Comparison of ENCODE assay signal across 23 mouse cellular contexts in the genomic region with DNA sequence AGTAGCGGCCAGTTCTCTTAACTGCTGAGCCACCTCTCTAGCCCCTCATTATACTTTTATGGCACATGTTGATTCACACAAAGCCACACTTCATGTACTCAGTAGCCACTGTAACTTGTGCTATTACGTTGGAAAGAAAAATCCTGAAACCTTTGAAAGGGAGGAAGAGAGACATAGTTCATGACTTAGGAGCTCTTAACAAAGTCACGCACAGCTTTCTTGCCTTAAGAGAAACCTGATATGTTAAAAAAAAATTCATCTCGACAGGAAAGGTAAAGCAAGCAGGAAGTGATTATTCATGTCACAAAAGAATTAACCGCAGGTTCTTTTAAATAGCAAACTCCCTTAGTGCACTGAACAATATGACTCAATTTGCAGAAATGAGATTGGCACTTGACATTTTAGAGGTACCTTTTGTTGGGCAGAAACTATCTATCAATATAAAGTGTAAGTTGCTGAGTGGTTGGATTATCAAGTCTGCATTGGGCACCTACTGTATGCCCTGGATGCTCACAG. TPM values are rescaled to one million over a fixed set of nuclear protein-coding genes. Genes with fewer than 3 reads are reported as not detected.
DNase-seq lines count a peak whose midpoint lies in the region; ATAC-seq and TF ChIP-seq lines count a peak whose summit lies in the region.
"Had no signal": no experiment of that assay in that cellular context is flagged by ENCODE, and none has a peak within 500 bp of the region (broad histone marks: within the 10 kb centered on the region; RNA-seq: fewer than 3 reads in every experiment).

No protein-coding gene starts in this region.

- H3K36me3 ChIP-seq in MEL (ENCODE audit: control insufficient read depth in 1 of 2, insufficient read depth in 2 of 2, low read length in 2 of 2) = peaks cover 0 to 33% of the 10 kb centered on the region in 2 experiments; a peak in 2 of 4 replicates
- H3K36me3 ChIP-seq: embryonic facial prominence, embryonic 10.5 days; intestine, embryonic 15.5 days; limb, embryonic 10.5 days; midbrain, embryonic 12.5 days; neural tube, embryonic 12.5 days had no signal

- peaks cover 22 to 24% of the 10 kb centered on the region in 2 experiments for H3K4me1 ChIP-seq in MEL (ENCODE audit: control insufficient read depth in 1 of 2, insufficient read depth in 2 of 2, low read length in 2 of 2)
- H3K4me1 ChIP-seq in cerebellum, adult 2 months (ENCODE audit: control insufficient read depth, insufficient read depth, low read length) = no peaks in the 10 kb centered on the region
- H3K4me1 ChIP-seq: intestine, embryonic 15.5 days; limb, embryonic 10.5 days; midbrain, embryonic 12.5 days; neural tube, embryonic 12.5 days had no signal

- no peak for TF ChIP-seq POLR2A in MEL (IDR thresholded peaks at IDR 0.05; ENCODE audit: control insufficient read depth in 1 of 2, insufficient read depth in 1 of 2, low read depth in 1 of 2, low read length in 2 of 2, poor library complexity in 1 of 2)
- TF ChIP-seq POLR2A in cerebellum, adult 2 months (IDR thresholded peaks at IDR 0.05; ENCODE audit: borderline replicate concordance, insufficient read depth, low read length) = no peak

- peak; percentile 56 for ATAC-seq in inflammation-experienced regulatory T-cells, adult 6 months
- peak; percentile 35; the same call in 1 of the 2 replicates for ATAC-seq in neutrophil, adult 5-6 weeks (ENCODE audit: extremely low read depth, insufficient number of reproducible peaks, low FRiP score, poor library complexity, severe bottlenecking)
- ATAC-seq: forebrain, embryonic 16.5 days; intestine, embryonic 15.5 days had no signal

- TF ChIP-seq EP300 in MEL (IDR thresholded peaks at IDR 0.05; ENCODE audit: low read depth in 1 of 2, low read length in 2 of 2) = no peak

- 91% methylated on average over 5 of the region's 5 CpGs for WGBS in cerebellum, adult 2 months

- peaks cover 2% of the 10 kb centered on the region; the same call in 1 of the 2 replicates for H3K79me2 ChIP-seq in MEL (ENCODE audit: control insufficient read depth, insufficient read depth, low read length, poor library complexity)

- H3K9me3 ChIP-seq in MEL (replicated peaks; ENCODE audit: insufficient read depth, low read length) = no peaks in the 10 kb centered on the region
- H3K9me3 ChIP-seq: embryonic facial prominence, embryonic 10.5 days; G1E; intestine, embryonic 15.5 days; limb, embryonic 10.5 days; midbrain, embryonic 12.5 days; neural tube, embryonic 12.5 days had no signal

- peak overlapping the region; percentile 18; the same call in 1 of the 2 replicates for H3K27ac ChIP-seq in MEL (ENCODE audit: control insufficient read depth, low read depth, low read length)
- no peak overlapping the region for H3K27ac ChIP-seq in cerebellum, adult 2 months (ENCODE audit: insufficient read depth, low read length)
- H3K27ac ChIP-seq: embryonic facial prominence, embryonic 10.5 days; hindbrain, embryonic 14.5 days; intestine, embryonic 15.5 days; limb, embryonic 10.5 days; macrophage; midbrain, embryonic 12.5 days; neural tube, embryonic 12.5 days had no signal

- H3K4me3 ChIP-seq in MEL (ENCODE audit: control insufficient read depth in 1 of 2, insufficient read depth in 1 of 2, low read depth in 2 of 2, low read length in 2 of 2) = no peak overlapping the region
- no peak overlapping the region for H3K4me3 ChIP-seq in cerebellum, adult 2 months (replicated peaks; ENCODE audit: insufficient read depth, low read depth, low read length)
- H3K4me3 ChIP-seq: embryonic facial prominence, embryonic 10.5 days; intestine, embryonic 15.5 days; limb, embryonic 10.5 days; midbrain, embryonic 12.5 days; neural tube, embryonic 12.5 days had no signal

- TF ChIP-seq CTCF in MEL (IDR thresholded peaks at IDR 0.05 in 2 of 3, conservative IDR thresholded peaks at IDR 0.05 in 1 of 3; ENCODE audit: control insufficient read depth in 1 of 3, insufficient read depth in 1 of 3, low read depth in 2 of 3, low read length in 3 of 3, poor library complexity in 1 of 3, severe bottlenecking in 1 of 3) = no peak
- no peak for TF ChIP-seq CTCF in cerebellum, adult 2 months (IDR thresholded peaks at IDR 0.05; ENCODE audit: borderline replicate concordance, insufficient read depth, low read depth, low read length)

- no peaks in the 10 kb centered on the region for H3K27me3 ChIP-seq in MEL (ENCODE audit: control insufficient read depth in 1 of 2, insufficient read depth in 2 of 2, low read length in 2 of 2)
- H3K27me3 ChIP-seq in cerebellum, adult 2 months (ENCODE audit: control insufficient read depth, insufficient read depth, low read length) = no peaks in the 10 kb centered on the region
- H3K27me3 ChIP-seq: neural tube, embryonic 12.5 days had no signal

- no peak overlapping the region for H3K9ac ChIP-seq in MEL (ENCODE audit: control insufficient read depth, low read depth, low read length, poor library complexity, severe bottlenecking)
- H3K9ac ChIP-seq: hindbrain, embryonic 14.5 days; intestine, embryonic 15.5 days; midbrain, embryonic 12.5 days; neural tube, embryonic 12.5 days had no signal

- DNase-seq in CD4-positive helper T cell, adult 2 months (ENCODE audit: low read depth, low spot score) = peak; percentile 72
- DNase-seq in MEL (ENCODE audit: low read depth, low spot score) = no peak
- DNase-seq in cerebellum, adult 2 months = no peak
- DNase-seq in right cerebral cortex, postnatal 25 days = no peak
- DNase-seq in adrenal gland, adult 18-20 months (ENCODE audit: low spot score in 2 of 2) = no peak
- DNase-seq: adrenal gland, postnatal 25 days; cerebellum, adult 9-10 months; gastrocnemius, postnatal 36 days; heart, postnatal 36 days; kidney, adult 8-10 months; kidney, postnatal 10 days; liver had no signal

- no peak for TF ChIP-seq RAD21 in MEL (IDR thresholded peaks at IDR 0.05; ENCODE audit: low read depth, low read length)

TF ChIP-seq in MEL, 35 proteins besides CTCF, POLR2A, EP300 and RAD21:
- TF ChIP-seq ELF1 (IDR thresholded peaks at IDR 0.05; ENCODE audit: low read depth, low read length) = 0 out of 2 replicates have a peak, but pooled peaks have one; percentile 23
- no peak for TF ChIP-seq POLR2AphosphoS2 (IDR thresholded peaks at IDR 0.05; ENCODE audit: low read length)

RNA-seq across cellular contexts. Expression of gene Sh3kbp1, which starts 51.3 kb away (rescaled TPM):
- 16.0 and 18.6 TPM in 2 replicates for total RNA-seq in MEL (2012; rRNA removed)
- 10 to 100 TPM in 1 of 2 experiments, not detected in 1; 37.7 TPM for polyA plus RNA-seq in MEL (2012; ENCODE audit: insufficient read depth in 1 of 2, insufficient read length in 2 of 2, low read depth in 1 of 2, low replicate concordance in 2 of 2, missing spikeins in 1 of 2)
- polyA plus RNA-seq in inflammation-experienced regulatory T-cells, adult 6 months (2017; shearing (Covaris generic)) = 100 to 1,000 TPM; 240 to 325 (median 290) TPM
- 188 and 190 TPM in 2 replicates for total RNA-seq in neutrophil, adult 5-6 weeks (2017)
- polyA plus RNA-seq in cerebellum, adult 2 months (2012; rRNA removed) = 16.3 and 18.0 TPM in 2 replicates
- total RNA-seq in adrenal gland, adult 18-20 months (2021) = 10 to 100 TPM; 27.1 to 50.0 TPM
